Mouse (Mus musculus): ENCODE data around the gene Hsd11b1. TPM values are rescaled to one million over a fixed set of nuclear protein-coding genes. Genes with fewer than 3 reads are reported as not detected.
A peak's percentile ranks its signal among the peaks of the same experiment; 100 is the strongest.

Hsd11b1 gene
- total and polyA plus RNA-seq, 3 experiments: not detected

GRCm38 (mm10) chr1:193197494-193198205 lies 66.2 kb downstream of the Hsd11b1 start:
- Histone ChIP-seq H3K27ac (ENCODE audit: control insufficient read depth, low read depth, low read length) (no peak overlapping the region), H3K36me3 (ENCODE audit: control insufficient read depth in 1 of 2, insufficient read depth in 2 of 2, low read length in 2 of 2) (peaks cover 0 to 21% of the 10 kb centered on the region in 2 experiments; a peak in 2 of 4 replicates), H3K4me1 (ENCODE audit: control insufficient read depth in 1 of 2, insufficient read depth in 2 of 2, low read length in 2 of 2) (peaks cover 0 to 30% of the 10 kb centered on the region in 2 experiments; a peak in 3 of 4 replicates), H3K4me3 (ENCODE audit: control insufficient read depth in 1 of 2, insufficient read depth in 1 of 2, low read depth in 2 of 2, low read length in 2 of 2) (no peak overlapping the region), H3K79me2 (ENCODE audit: control insufficient read depth, insufficient read depth, low read length, poor library complexity) (no peaks in the 10 kb centered on the region), H3K9ac (ENCODE audit: control insufficient read depth, low read depth, low read length, poor library complexity, severe bottlenecking) (no peak overlapping the region), H3K27me3 (ENCODE audit: control insufficient read depth in 1 of 2, insufficient read depth in 2 of 2, low read length in 2 of 2) (no peaks in the 10 kb centered on the region), H3K9me3 (replicated peaks; ENCODE audit: insufficient read depth, low read length) (no peaks in the 10 kb centered on the region)
- DNase-seq (ENCODE audit: low read depth, low spot score): peak; percentile 20
- no peak for TF ChIP-seq ETS1 (IDR thresholded peaks at IDR 0.05; ENCODE audit: low read depth, low read length)
- TF ChIP-seq MAZ (IDR thresholded peaks at IDR 0.05; ENCODE audit: low read depth, low read length): no peak
- no peak for TF ChIP-seq GABPA (IDR thresholded peaks at IDR 0.05; ENCODE audit: low read depth, low read length)
- no peak for TF ChIP-seq USF2 (IDR thresholded peaks at IDR 0.05; ENCODE audit: borderline replicate concordance in 1 of 2, insufficient read depth in 1 of 2, low read depth in 1 of 2, low read length in 2 of 2)
- no peak for TF ChIP-seq ZC3H11A (IDR thresholded peaks at IDR 0.05; ENCODE audit: low read depth, low read length)
- TF ChIP-seq USF1 (IDR thresholded peaks at IDR 0.05; ENCODE audit: low read depth, low read length): no peak
- no peak for TF ChIP-seq E2F4 (IDR thresholded peaks at IDR 0.05; ENCODE audit: borderline replicate concordance, low read depth, low read length)
- peak; percentile 53 for TF ChIP-seq TAL1 (IDR thresholded peaks at IDR 0.05; ENCODE audit: low read length)
- peak in 1 of 2 experiments; percentile 61; a peak in 2 of 4 replicates for TF ChIP-seq EP300 (IDR thresholded peaks at IDR 0.05; ENCODE audit: low read depth in 1 of 2, low read length in 2 of 2)
- no peak for TF ChIP-seq CHD2 (IDR thresholded peaks at IDR 0.05; ENCODE audit: low read length)
- no peak for TF ChIP-seq MYC (IDR thresholded peaks at IDR 0.05; ENCODE audit: low read depth, low read length)
- peak; percentile 16; the same call in 1 of the 2 replicates for TF ChIP-seq TCF12 (IDR thresholded peaks at IDR 0.05; ENCODE audit: low read depth, low read length)
- TF ChIP-seq MEF2A (IDR thresholded peaks at IDR 0.05; ENCODE audit: extremely low read depth, insufficient replicate concordance, low read depth, low read length, poor library complexity, severe bottlenecking): no peak

- Histone ChIP-seq H3K27ac (ENCODE audit: control insufficient read depth, low read depth, low read length) (no peak overlapping the region), H3K9ac (ENCODE audit: control insufficient read depth, low read depth, low read length, poor library complexity, severe bottlenecking) (no peak overlapping the region), H3K36me3 (ENCODE audit: control insufficient read depth in 1 of 2, insufficient read depth in 2 of 2, low read length in 2 of 2) (peaks cover 0 to 8% of the 10 kb centered on the region in 2 experiments; a peak in 1 of 4 replicates), H3K9me3 (replicated peaks; ENCODE audit: insufficient read depth, low read length) (no peaks in the 10 kb centered on the region), H3K4me3 (ENCODE audit: control insufficient read depth in 1 of 2, insufficient read depth in 1 of 2, low read depth in 2 of 2, low read length in 2 of 2) (no peak overlapping the region), H3K27me3 (ENCODE audit: control insufficient read depth in 1 of 2, insufficient read depth in 2 of 2, low read length in 2 of 2) (no peaks in the 10 kb centered on the region), H3K79me2 (ENCODE audit: control insufficient read depth, insufficient read depth, low read length, poor library complexity) (no peaks in the 10 kb centered on the region), H3K4me1 (ENCODE audit: control insufficient read depth in 1 of 2, insufficient read depth in 2 of 2, low read length in 2 of 2) (peaks cover 0 to 12% of the 10 kb centered on the region in 2 experiments; a peak in 3 of 4 replicates)
- DNase-seq (ENCODE audit: low read depth, low spot score): no peak
- TF ChIP-seq TBP (IDR thresholded peaks at IDR 0.05; ENCODE audit: low read depth, low read length) (no peak), GABPA (IDR thresholded peaks at IDR 0.05; ENCODE audit: low read depth, low read length) (no peak), TCF12 (IDR thresholded peaks at IDR 0.05; ENCODE audit: low read depth, low read length) (no peak), ZNF384 (IDR thresholded peaks at IDR 0.05; ENCODE audit: low read depth, low read length) (no peak), BHLHE40 (IDR thresholded peaks at IDR 0.05; ENCODE audit: borderline replicate concordance, low read depth, low read length) (no peak), ELF1 (IDR thresholded peaks at IDR 0.05; ENCODE audit: low read depth, low read length) (no peak)
Observed at GRCm38 (mm10) chr1:193195169-193195810, 68.6 kb downstream of the Hsd11b1 start.

Data from MEL (cell line).